Mouse (Mus musculus) olfactory bulb, adult 2 months (tissue): ENCODE data around the gene Nlrc5.

Source experiments
- CTCF ChIP-seq: fragments of 200-500 bp; IDR thresholded peaks from 2 replicates; pipeline ENCODE4 v1.5.1; 2012; ENCODE audit warnings: low read depth, mild to moderate bottlenecking, low read length, moderate library complexity; ENCODE audit not compliant: insufficient read depth
- POLR2A ChIP-seq: fragments of 200-500 bp; IDR thresholded peaks from 2 replicates; pipeline ENCODE4 v1.6.1; 2012; ENCODE audit warnings: mild to moderate bottlenecking, low read depth, low read length, moderate library complexity; ENCODE audit not compliant: insufficient read depth

DNA sequence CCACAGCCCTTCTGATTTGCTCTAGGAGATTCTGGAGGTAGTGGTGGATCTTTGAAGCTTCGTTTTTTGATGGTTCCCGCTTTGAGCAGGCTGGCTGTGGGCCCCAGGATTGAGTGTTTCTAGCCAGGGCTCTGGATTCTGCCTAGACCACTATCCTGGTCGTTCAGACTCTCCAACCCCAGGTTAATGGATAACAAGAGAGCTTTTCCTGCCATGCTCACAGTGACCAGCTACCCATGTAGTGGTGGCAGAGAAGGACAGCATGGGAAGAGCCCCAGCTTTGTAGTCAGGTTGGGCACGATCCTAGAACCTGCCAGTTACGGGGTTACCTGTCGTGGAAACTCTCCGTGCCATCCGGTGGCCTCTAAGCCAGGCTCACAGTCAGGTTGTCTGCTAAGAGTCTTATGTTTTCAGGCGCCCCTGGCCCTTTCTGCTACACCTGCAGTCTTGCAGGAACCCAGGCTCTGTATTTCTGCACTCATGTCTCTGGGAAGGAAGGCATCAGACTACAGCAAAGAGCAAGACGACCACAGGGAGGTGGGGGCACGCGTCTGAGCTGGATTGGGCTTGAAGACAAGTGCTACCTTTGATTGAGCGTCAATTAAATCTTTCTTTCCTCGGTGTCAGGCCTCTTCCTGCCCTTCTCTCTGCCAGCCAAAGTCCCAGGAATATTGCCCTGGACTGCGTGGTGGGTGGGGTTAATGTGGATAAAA is 132.4 kb downstream of the Nlrc5 start:
- TF ChIP-seq CTCF: no peak
- TF ChIP-seq POLR2A: no peak
